Mouse (Mus musculus): ENCODE results near the gene Rasgrp2. TPM values are rescaled to one million over a fixed set of nuclear protein-coding genes. Genes with fewer than 3 reads are reported as not detected.
A peak's percentile ranks its signal among the peaks of the same experiment; 100 is the strongest.

Gene Rasgrp2
- polyA plus RNA-seq, 1 experiment from 2014 or later, result 130 TPM

GRCm38 (mm10) chr19:6408749-6409148, 9.6 kb downstream of the Rasgrp2 start:
- H3K9me3 ChIP-seq (ENCODE audit: control insufficient read depth, low read length), result no peaks in the 10 kb centered on the region
- H3K4me2 ChIP-seq (ENCODE audit: low read depth, low read length), result no peak overlapping the region
- H3K27ac ChIP-seq (ENCODE audit: low read depth, low read length), result no peak overlapping the region
- no peaks in the 10 kb centered on the region for H3K4me1 ChIP-seq (ENCODE audit: control insufficient read depth, insufficient read depth, low read length)
- H3K9ac ChIP-seq (replicated peaks; ENCODE audit: low read depth, low read length), result no peak overlapping the region
- H3K36me3 ChIP-seq (ENCODE audit: control insufficient read depth, insufficient read depth, low read length), result no peaks in the 10 kb centered on the region
- no peaks in the 10 kb centered on the region for H3K27me3 ChIP-seq (ENCODE audit: control insufficient read depth, insufficient read depth, low read length)
- no peak for ATAC-seq (ENCODE audit: low read depth)
- 77% methylated on average over 8 of the region's 8 CpGs for WGBS
- no peak overlapping the region for H3K4me3 ChIP-seq (ENCODE audit: low read depth, low read length)

GRCm38 (mm10) chr19:6409176-6409575, 10.0 kb downstream of the Rasgrp2 start:
- Histone ChIP-seq H3K27me3 (ENCODE audit: control insufficient read depth, insufficient read depth, low read length) (no peaks in the 10 kb centered on the region), H3K4me1 (ENCODE audit: control insufficient read depth, insufficient read depth, low read length) (no peaks in the 10 kb centered on the region), H3K27ac (ENCODE audit: low read depth, low read length) (no peak overlapping the region), H3K4me2 (ENCODE audit: low read depth, low read length) (no peak overlapping the region), H3K36me3 (ENCODE audit: control insufficient read depth, insufficient read depth, low read length) (no peaks in the 10 kb centered on the region), H3K9me3 (ENCODE audit: control insufficient read depth, low read length) (no peaks in the 10 kb centered on the region), H3K9ac (replicated peaks; ENCODE audit: low read depth, low read length) (no peak overlapping the region), H3K4me3 (ENCODE audit: low read depth, low read length) (no peak overlapping the region)
- 80% methylated on average over 5 of the region's 5 CpGs for WGBS
- ATAC-seq (ENCODE audit: low read depth), result no peak

GRCm38 (mm10) chr19:6409936-6410335, 10.8 kb downstream of the Rasgrp2 start:
- no peak for ATAC-seq (ENCODE audit: low read depth)
- H3K4me1 ChIP-seq (ENCODE audit: control insufficient read depth, insufficient read depth, low read length), result no peaks in the 10 kb centered on the region
- WGBS, result 89% methylated on average over 5 of the region's 5 CpGs
- no peak overlapping the region for H3K4me2 ChIP-seq (ENCODE audit: low read depth, low read length)
- no peak overlapping the region for H3K9ac ChIP-seq (replicated peaks; ENCODE audit: low read depth, low read length)
- no peaks in the 10 kb centered on the region for H3K36me3 ChIP-seq (ENCODE audit: control insufficient read depth, insufficient read depth, low read length)
- H3K27ac ChIP-seq (ENCODE audit: low read depth, low read length), result no peak overlapping the region
- no peak overlapping the region for H3K4me3 ChIP-seq (ENCODE audit: low read depth, low read length)
- no peaks in the 10 kb centered on the region for H3K9me3 ChIP-seq (ENCODE audit: control insufficient read depth, low read length)
- no peaks in the 10 kb centered on the region for H3K27me3 ChIP-seq (ENCODE audit: control insufficient read depth, insufficient read depth, low read length)

- WGBS, result 68% methylated on average over 12 of the region's 14 CpGs
- Histone ChIP-seq H3K27ac (ENCODE audit: low read depth, low read length) (no peak overlapping the region), H3K4me3 (ENCODE audit: low read depth, low read length) (no peak overlapping the region), H3K4me1 (ENCODE audit: control insufficient read depth, insufficient read depth, low read length) (peaks cover 24% of the 10 kb centered on the region), H3K9me3 (ENCODE audit: control insufficient read depth, low read length) (no peaks in the 10 kb centered on the region), H3K9ac (replicated peaks; ENCODE audit: low read depth, low read length) (no peak overlapping the region), H3K27me3 (ENCODE audit: control insufficient read depth, insufficient read depth, low read length) (no peaks in the 10 kb centered on the region), H3K36me3 (ENCODE audit: control insufficient read depth, insufficient read depth, low read length) (no peaks in the 10 kb centered on the region), H3K4me2 (ENCODE audit: low read depth, low read length) (no peak overlapping the region)
- no peak for ATAC-seq (ENCODE audit: low read depth)
Observed at GRCm38 (mm10) chr19:6412798-6413197, 13.7 kb downstream of the Rasgrp2 start.

- H3K36me3 ChIP-seq (ENCODE audit: control insufficient read depth, insufficient read depth, low read length), result no peaks in the 10 kb centered on the region
- 0 out of 2 replicates have a peak overlapping the region, but pooled peaks have one; percentile 8 for H3K9ac ChIP-seq (replicated peaks; ENCODE audit: low read depth, low read length)
- peak overlapping the region; percentile 76 for H3K27ac ChIP-seq (ENCODE audit: low read depth, low read length)
- H3K27me3 ChIP-seq (ENCODE audit: control insufficient read depth, insufficient read depth, low read length), result no peaks in the 10 kb centered on the region
- peaks cover 29% of the 10 kb centered on the region for H3K4me1 ChIP-seq (ENCODE audit: control insufficient read depth, insufficient read depth, low read length)
- no peaks in the 10 kb centered on the region for H3K9me3 ChIP-seq (ENCODE audit: control insufficient read depth, low read length)
- H3K4me2 ChIP-seq (ENCODE audit: low read depth, low read length), result no peak overlapping the region
- no peak overlapping the region for H3K4me3 ChIP-seq (ENCODE audit: low read depth, low read length)
- ATAC-seq (ENCODE audit: low read depth), result no peak
- 46% methylated on average over 6 of the region's 6 CpGs for WGBS
Observed at GRCm38 (mm10) chr19:6415454-6415853, 16.3 kb downstream of the Rasgrp2 start.

GRCm38 (mm10) chr19:6416124-6416770, 17.1 kb downstream of the Rasgrp2 start:
- no peak for ATAC-seq (ENCODE audit: low read depth)
- no peaks in the 10 kb centered on the region for H3K27me3 ChIP-seq (ENCODE audit: control insufficient read depth, insufficient read depth, low read length)
- H3K4me2 ChIP-seq (ENCODE audit: low read depth, low read length), result no peak overlapping the region
- H3K9me3 ChIP-seq (ENCODE audit: control insufficient read depth, low read length), result no peaks in the 10 kb centered on the region
- 0 out of 2 replicates have a peak overlapping the region, but pooled peaks have one; percentile 1 for H3K9ac ChIP-seq (replicated peaks; ENCODE audit: low read depth, low read length)
- no peak overlapping the region for H3K4me3 ChIP-seq (ENCODE audit: low read depth, low read length)
- H3K4me1 ChIP-seq (ENCODE audit: control insufficient read depth, insufficient read depth, low read length), result peaks cover 37% of the 10 kb centered on the region
- WGBS, result 3% methylated on average over 9 of the region's 9 CpGs
- peak overlapping the region; percentile 76 for H3K27ac ChIP-seq (ENCODE audit: low read depth, low read length)
- H3K36me3 ChIP-seq (ENCODE audit: control insufficient read depth, insufficient read depth, low read length), result no peaks in the 10 kb centered on the region

GRCm38 (mm10) chr19:6416894-6417761, 18.0 kb downstream of the Rasgrp2 start:
- Histone ChIP-seq H3K27me3 (ENCODE audit: control insufficient read depth, insufficient read depth, low read length) (no peaks in the 10 kb centered on the region), H3K27ac (ENCODE audit: low read depth, low read length) (peak overlapping the region; percentile 76), H3K9ac (replicated peaks; ENCODE audit: low read depth, low read length) (no peak overlapping the region), H3K4me2 (ENCODE audit: low read depth, low read length) (peak overlapping the region; percentile 78), H3K4me3 (ENCODE audit: low read depth, low read length) (no peak overlapping the region), H3K4me1 (ENCODE audit: control insufficient read depth, insufficient read depth, low read length) (peaks cover 46% of the 10 kb centered on the region), H3K36me3 (ENCODE audit: control insufficient read depth, insufficient read depth, low read length) (no peaks in the 10 kb centered on the region), H3K9me3 (ENCODE audit: control insufficient read depth, low read length) (no peaks in the 10 kb centered on the region)
- WGBS, result 50% methylated on average over 12 of the region's 12 CpGs
- no peak for ATAC-seq (ENCODE audit: low read depth)

- 1% methylated on average over 35 of the region's 46 CpGs for WGBS
- Histone ChIP-seq H3K27me3 (ENCODE audit: control insufficient read depth, insufficient read depth, low read length) (no peaks in the 10 kb centered on the region), H3K4me1 (ENCODE audit: control insufficient read depth, insufficient read depth, low read length) (peaks cover 47% of the 10 kb centered on the region), H3K27ac (ENCODE audit: low read depth, low read length) (peak within 1 kb of the TSS; percentile 92), H3K4me2 (ENCODE audit: low read depth, low read length) (peak within 1 kb of the TSS; percentile 78), H3K9ac (replicated peaks; ENCODE audit: low read depth, low read length) (peak within 1 kb of the TSS; percentile 80), H3K36me3 (ENCODE audit: control insufficient read depth, insufficient read depth, low read length) (no peaks in the 10 kb centered on the region), H3K9me3 (ENCODE audit: control insufficient read depth, low read length) (no peaks in the 10 kb centered on the region), H3K4me3 (ENCODE audit: low read depth, low read length) (peak within 1 kb of the TSS; percentile 64)
- ATAC-seq (ENCODE audit: low read depth), result peak; percentile 93
Observed at GRCm38 (mm10) chr19:6418233-6418879, 19.2 kb downstream of the Rasgrp2 start, which contains the start of gene Nrxn2. Gene Nrxn2, plus strand, starts transcription at chr19:6418731.

Measured in neural tube, embryonic 14.5 days (tissue).